Mouse (Mus musculus): Measurements from ENCODE around the gene Ccdc136. TPM values are rescaled to one million over a fixed set of nuclear protein-coding genes. Genes with fewer than 3 reads are reported as not detected.

Ccdc136 gene
- total RNA-seq, 2 experiments from 2014 or later: 84.7 to 92.0 TPM

DNA sequence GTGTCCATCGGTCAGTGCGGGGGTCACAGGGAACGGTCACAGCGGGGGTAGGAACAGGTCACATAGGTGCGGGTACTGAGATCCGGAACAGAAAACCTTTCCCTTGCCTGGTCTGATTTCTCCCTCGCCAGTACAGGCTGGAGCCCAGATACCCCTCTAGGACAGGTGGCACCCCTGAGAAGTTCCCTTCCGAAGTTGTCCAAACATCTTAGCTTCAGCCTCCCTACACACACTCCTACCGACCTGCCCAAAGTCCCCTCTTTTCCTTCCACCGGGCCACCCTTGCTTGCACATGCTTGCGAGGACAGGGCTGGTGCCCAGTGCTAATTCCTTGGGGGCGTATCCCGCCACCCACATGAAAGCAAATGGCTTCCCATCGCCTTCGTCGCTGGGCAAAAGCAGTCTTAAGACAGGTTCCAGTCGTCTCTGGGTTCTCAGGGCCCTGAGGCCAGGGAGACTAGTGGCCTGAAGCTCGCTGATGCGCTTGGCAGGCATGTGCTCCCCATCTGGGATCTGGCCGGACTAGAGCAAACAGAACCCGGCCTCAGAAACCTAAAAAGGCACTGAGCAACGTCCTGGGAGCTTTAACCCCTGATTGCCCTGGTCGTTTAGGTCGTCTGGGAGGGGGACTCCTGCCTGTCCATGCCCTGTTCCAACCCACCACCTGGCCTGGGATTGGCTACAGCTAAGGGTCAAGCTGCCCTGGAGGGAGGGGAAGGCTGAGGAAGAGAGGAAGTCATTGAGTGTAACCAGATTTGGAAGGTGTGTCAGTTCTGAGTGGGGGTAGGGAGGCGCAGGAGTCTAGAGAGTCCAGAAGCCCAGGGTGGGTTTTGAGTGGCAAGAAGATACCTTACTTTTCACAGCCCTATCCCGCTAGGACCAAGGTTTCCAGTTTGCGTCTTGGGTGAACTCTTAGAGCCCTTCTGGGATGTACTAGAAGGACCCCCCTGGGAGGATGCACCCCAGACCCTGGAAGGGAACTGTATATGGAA, 38.0 kb downstream of the Ccdc136 start:
- no peak for DNase-seq (ENCODE audit: low spot score in 2 of 2)
- intact Hi-C loops (cut with DNase I): no loop called here

DNA sequence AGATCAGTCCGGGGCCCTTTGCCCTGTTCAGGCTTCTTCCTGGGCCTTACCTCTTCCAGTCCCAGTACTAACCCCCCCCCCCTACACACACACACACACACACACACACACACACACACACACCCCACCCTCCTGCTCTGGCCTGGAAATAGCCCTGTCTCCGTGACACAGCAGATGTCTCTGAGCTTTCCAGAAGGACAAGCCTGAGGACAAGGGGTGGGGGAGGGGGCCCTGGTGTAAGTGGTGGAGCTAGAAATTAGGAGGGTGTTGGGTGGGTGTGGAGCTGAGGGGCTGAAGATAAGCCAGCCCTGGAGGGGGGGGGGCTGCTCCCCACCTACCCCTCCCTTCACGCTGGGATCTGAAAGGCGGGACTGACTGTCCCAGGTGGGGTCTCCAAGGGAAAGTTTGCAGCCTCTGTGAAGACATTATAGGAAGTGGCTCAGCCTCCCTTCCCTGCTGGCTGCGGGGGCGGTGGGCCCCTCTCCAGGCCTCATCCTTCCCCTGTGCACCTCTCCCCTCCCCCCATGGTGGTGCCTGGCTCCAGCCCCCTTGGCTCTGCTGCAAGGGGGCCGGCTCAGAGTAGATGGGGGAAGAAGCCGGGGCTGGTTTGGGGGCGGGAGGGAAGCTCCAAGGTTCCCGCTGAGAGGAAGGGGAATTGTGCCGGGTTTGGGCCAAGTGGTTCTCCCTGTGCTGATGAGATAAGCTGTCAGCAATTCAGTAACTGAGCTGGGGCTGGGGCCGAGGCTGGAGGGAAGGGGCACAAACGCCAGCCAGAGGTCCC, 39.0 kb downstream of the Ccdc136 start:
- intact Hi-C loops (cut with DNase I): no loop called here
- DNase-seq (ENCODE audit: low spot score in 2 of 2): no peak

- DNase-seq (ENCODE audit: low spot score in 2 of 2): no peak
- intact Hi-C loops (cut with DNase I): no loop called here
Measured at GRCm38 (mm10) chr6:29435940-29436451, 39.9 kb downstream of the Ccdc136 start.

DNA sequence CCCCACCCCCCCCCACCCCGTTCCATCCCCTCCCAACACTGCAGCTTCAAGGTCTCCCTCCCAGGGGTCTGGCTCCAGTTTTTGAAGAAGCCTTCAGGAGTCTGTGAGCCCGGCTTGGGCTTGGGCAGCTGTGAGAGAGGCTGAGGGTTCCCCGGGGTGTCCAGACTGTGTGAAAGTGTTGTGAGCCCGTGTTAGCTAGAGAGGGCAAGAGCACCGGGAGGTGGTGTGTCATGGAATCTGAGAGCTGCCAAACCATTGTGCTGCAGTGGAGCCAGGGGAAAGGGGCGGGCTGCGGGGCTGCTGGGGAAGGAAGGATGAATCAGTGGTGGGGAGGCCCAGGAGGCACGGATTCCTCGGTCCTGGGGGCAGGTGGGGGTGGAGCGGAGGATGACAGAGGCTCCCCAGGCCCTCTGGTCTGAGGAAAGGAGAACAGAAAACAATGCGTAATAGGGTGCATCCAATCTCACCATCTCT, 40.4 kb downstream of the Ccdc136 start:
- intact Hi-C loops (cut with DNase I): no loop called here
- DNase-seq (ENCODE audit: low spot score in 2 of 2): no peak

- DNase-seq (ENCODE audit: low spot score in 2 of 2): no peak
- intact Hi-C loops (cut with DNase I): no loop called here
Measured at GRCm38 (mm10) chr6:29439251-29439650, 43.1 kb downstream of the Ccdc136 start.

GRCm38 (mm10) chr6:29439789-29440188, 43.7 kb downstream of the Ccdc136 start:
- DNase-seq (ENCODE audit: low spot score in 2 of 2): no peak

GRCm38 (mm10) chr6:29444773-29445172, 48.7 kb downstream of the Ccdc136 start:
- no peak for DNase-seq (ENCODE audit: low spot score in 2 of 2)
- intact Hi-C loops (cut with DNase I): loop anchor here (5.0 kb wide), 1 partner anchor 208 kb away; no protein-coding TSS in a partner anchor

More at GRCm38 (mm10) chr6:29439789-29440188, 43.7 kb downstream of the Ccdc136 start:
- intact Hi-C loops (cut with DNase I): loop anchor here (5.0 kb wide), 1 partner anchor 213 kb away; no protein-coding TSS in a partner anchor

- intact Hi-C loops (cut with DNase I): no loop called here
- DNase-seq (ENCODE audit: low spot score in 2 of 2): no peak
Measured at GRCm38 (mm10) chr6:29445354-29445753, 49.2 kb downstream of the Ccdc136 start.

GRCm38 (mm10) chr6:29449858-29450257, 53.7 kb downstream of the Ccdc136 start:
- intact Hi-C loops (cut with DNase I): no loop called here
- DNase-seq (ENCODE audit: low spot score in 2 of 2): no peak

GRCm38 (mm10) chr6:29450667-29451066, 54.6 kb downstream of the Ccdc136 start:
- intact Hi-C loops (cut with DNase I): no loop called here
- DNase-seq (ENCODE audit: low spot score in 2 of 2): no peak

DNA sequence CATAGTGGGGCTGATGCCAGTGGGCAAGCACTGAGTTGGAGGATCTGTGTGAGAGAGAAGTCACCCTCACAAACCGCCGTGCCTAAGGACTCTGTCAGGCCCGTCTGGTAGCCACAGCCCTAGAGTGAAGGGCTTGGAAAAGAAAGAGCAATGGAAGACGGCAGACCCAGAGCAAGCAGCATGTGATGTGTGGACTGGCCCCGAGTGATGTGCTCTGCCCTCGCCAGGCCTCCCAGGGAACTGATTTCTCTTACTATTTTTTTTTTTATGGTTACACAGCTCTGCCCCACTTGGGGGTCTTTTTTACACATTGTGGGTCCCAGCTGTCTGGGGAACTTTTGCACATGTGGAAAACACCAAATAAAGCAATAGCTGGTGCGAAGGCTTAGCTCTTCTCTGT, 65.4 kb downstream of the Ccdc136 start:
- intact Hi-C loops (cut with DNase I): loop anchor here (10.0 kb wide), 1 partner anchor 297 kb away; the partner anchor contains the start of gene Rbm28
- DNase-seq (ENCODE audit: low spot score in 2 of 2): no peak

- intact Hi-C loops (cut with DNase I): loop anchor here (10.0 kb wide), 1 partner anchor 299 kb away; the partner anchor contains the start of gene Rbm28
- no peak for DNase-seq (ENCODE audit: low spot score in 2 of 2)
Measured at GRCm38 (mm10) chr6:29463388-29463787, 67.3 kb downstream of the Ccdc136 start.

DNA sequence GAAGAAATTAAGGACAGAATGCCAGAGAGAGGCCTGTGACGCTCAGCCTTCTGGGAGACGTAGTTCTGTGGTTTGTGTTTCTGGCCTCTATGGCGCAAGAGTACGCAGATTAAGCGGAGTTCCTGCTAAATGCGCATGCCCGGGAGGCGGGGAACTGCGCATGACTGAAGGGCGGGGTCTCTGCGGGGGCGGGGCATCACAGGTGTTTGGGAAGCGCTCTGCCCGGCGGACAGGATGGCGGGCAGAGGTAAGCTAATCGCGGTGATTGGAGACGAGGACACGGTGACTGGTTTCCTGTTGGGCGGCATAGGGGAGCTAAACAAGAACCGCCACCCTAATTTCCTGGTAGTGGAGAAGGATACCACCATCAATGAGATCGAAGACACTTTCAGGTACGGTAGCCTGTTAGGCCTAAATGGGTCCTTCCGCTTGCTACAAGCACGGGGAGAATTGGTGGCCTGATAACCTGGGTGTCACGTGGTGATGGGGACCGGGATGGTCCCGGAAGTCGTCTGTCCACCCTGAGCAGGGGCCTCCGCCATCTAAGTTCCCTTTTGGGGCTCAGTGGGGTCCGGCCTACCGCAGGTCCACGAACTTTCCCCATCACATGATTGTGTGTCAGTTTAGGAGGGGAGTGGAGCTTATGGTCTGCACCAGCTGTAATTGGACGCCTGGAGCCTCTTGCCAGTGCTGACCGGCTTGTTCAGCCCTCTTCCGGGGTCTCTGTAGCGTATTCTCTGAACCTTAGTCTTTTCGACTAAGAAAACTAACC, 71.7 kb downstream of the Ccdc136 start, which contains the start of gene Atp6v1f:
Atp6v1f (plus strand) TSS at position 136 of the 772 bp plus-strand sequence.
- DNase-seq (ENCODE audit: low spot score in 2 of 2): peak; percentile 90 to 96
- intact Hi-C loops (cut with DNase I): loop anchor here (10.0 kb wide), 1 partner anchor 303 kb away; the partner anchor contains the start of gene Rbm28

DNA sequence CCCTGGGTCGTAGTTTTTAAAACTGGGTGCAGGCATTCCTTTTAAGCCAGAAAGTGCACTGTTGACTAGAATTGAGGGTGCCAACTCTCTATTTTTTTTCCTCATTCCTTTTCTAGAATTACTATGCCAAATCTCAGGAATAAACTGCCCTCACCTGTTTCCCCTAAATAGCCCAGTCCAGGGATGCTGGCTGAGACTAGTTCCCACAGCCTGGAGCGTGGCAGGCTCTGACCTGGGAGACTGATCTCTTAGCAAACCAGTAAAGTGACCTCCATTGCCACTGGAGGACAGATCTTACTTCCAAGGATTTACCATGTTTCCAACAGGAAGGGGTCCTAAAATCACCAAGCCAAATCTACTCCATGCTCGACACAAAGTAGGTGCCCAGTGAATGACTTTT, 72.7 kb downstream of the Ccdc136 start:
- intact Hi-C loops (cut with DNase I): loop anchor here (10.0 kb wide), 1 partner anchor 304 kb away; the partner anchor contains the start of gene Rbm28

DNA sequence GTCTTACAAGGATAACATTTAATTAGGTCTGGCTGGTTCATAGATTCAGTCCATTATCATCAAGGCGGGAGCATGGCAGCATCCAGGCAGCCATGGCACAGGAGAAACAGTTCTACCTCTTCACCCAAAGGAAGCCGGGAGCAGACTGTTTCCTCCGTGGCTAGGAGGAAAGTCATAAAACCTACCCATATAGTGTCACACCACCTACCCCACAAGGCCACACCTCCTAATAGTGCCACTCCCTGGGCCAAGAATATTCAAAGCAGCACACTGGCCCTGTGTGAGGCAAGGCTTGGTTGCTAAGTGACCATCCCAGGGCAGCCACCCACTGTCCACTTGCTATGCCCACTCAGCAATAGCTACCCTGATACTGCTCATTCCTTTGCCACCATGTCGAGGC, 75.0 kb downstream of the Ccdc136 start, which contains the start of gene Atp6v1fnb:
Atp6v1fnb (plus strand) TSS at position 301 of the 400 bp plus-strand sequence.
- no peak for DNase-seq (ENCODE audit: low spot score in 2 of 2)
- intact Hi-C loops (cut with DNase I): no loop called here

More for the DNA sequence above, 72.7 kb downstream of the Ccdc136 start:
- no peak for DNase-seq (ENCODE audit: low spot score in 2 of 2)

- intact Hi-C loops (cut with DNase I): no loop called here
- peak; percentile 75 to 84 for DNase-seq (ENCODE audit: low spot score in 2 of 2)
Measured at GRCm38 (mm10) chr6:29473941-29474691, 78.0 kb downstream of the Ccdc136 start.

DNA sequence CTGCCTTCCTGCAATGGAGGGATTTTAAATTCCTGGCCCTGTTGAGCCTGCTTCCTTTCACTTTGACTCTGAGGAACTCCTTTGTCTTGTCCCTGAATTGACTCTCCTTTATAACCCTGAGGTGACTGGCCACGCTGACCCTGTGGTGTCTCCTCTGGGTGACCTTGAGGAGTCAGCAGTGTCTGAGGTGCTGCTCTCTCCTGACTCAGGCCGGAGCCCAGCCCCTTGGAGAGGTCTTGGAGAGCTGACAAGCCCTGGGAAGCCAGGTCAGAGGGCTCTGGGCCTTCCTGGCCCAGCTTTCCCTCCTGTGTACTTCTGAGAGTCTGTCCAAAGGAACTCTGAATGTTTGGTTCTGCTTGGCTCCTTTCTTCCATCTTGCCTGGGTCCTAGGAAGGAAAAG, 78.6 kb downstream of the Ccdc136 start:
- intact Hi-C loops (cut with DNase I): no loop called here
- DNase-seq (ENCODE audit: low spot score in 2 of 2): no peak

Measured in left cerebral cortex, postnatal 25 days (tissue).